In the genomic region with DNA sequence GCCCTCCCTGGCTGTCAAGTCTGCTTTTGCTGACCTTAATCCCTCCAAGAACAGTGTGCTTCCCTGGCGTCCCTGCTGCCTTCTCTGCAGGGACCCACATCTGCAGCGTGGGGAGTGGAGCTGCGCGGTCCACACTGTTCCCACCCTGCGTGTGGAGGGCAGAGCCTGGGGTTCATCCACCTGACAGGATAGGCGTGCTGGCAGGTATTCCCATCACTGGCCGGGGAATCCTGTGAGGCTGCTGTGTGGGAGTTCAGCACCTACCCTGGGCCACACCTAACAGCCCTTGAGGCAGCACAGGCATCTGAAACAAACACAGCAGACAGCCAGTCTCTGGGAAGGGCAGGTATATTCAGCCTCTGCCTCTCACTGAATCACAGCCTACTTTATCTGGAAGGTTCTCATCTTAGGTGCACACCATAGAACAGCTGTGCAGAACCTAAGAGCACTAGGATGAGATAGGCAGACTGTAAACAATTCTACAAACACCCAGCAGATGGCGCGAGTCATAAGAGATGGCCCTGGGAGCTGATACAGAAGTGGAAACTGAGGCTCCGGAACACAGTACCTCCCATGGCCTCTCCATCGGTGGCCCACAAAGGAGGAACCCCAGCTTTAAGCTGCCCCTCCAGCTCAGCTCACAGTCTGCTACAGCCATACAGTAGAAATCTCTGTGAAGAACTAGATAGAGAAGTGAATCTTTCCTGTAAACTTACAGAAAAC, we compare ENCODE assay signal across 9 mouse cellular contexts. TPM values are rescaled to one million over a fixed set of nuclear protein-coding genes. Genes with fewer than 3 reads are reported as not detected.
A peak's percentile ranks its signal among the peaks of the same experiment; 100 is the strongest.
DNase-seq lines count a peak whose midpoint lies in the region; ATAC-seq and TF ChIP-seq lines count a peak whose summit lies in the region.
"Had no signal": no experiment of that assay in that cellular context is flagged by ENCODE, and none has a peak within 500 bp of the region (broad histone marks: within the 10 kb centered on the region; RNA-seq: fewer than 3 reads in every experiment).

No protein-coding gene starts in this region.

- TF ChIP-seq CTCF in lung, adult 2 months (IDR thresholded peaks at IDR 0.05; ENCODE audit: insufficient read depth, low read length): 0 out of 2 replicates have a peak, but pooled peaks have one; percentile 22
- TF ChIP-seq CTCF in brain, embryonic 14.5 days (IDR thresholded peaks at IDR 0.05; ENCODE audit: borderline replicate concordance, extremely low read depth, insufficient read depth, insufficient read length): peak; percentile 56; the same call in 1 of the 2 replicates
- TF ChIP-seq CTCF in hindbrain, postnatal 0 days (IDR thresholded peaks at IDR 0.05; ENCODE audit: low read depth): peak; percentile 64

- H3K4me3 ChIP-seq in lung, adult 2 months (replicated peaks; ENCODE audit: extremely low read depth, low read depth, low read length): no peak overlapping the region
- H3K4me3 ChIP-seq in hindbrain, postnatal 0 days (ENCODE audit: low read length): no peak overlapping the region
- H3K4me3 ChIP-seq in neural tube, embryonic 13.5 days: no peak overlapping the region
- H3K4me3 ChIP-seq: liver, embryonic 13.5 days had no signal

- 65% methylated on average over 11 of the region's 11 CpGs for WGBS in lung, adult 2 months
- WGBS in hindbrain, postnatal 0 days: 65% methylated on average over 11 of the region's 11 CpGs
- WGBS in neural tube, embryonic 13.5 days: 68% methylated on average over 11 of the region's 11 CpGs

- H3K36me3 ChIP-seq in hindbrain, postnatal 0 days (ENCODE audit: insufficient read depth, low read length): no peaks in the 10 kb centered on the region
- peaks cover 5% of the 10 kb centered on the region; the same call in 1 of the 2 replicates for H3K36me3 ChIP-seq in neural tube, embryonic 13.5 days
- H3K36me3 ChIP-seq: liver, embryonic 13.5 days had no signal

- H3K9ac ChIP-seq in hindbrain, postnatal 0 days (replicated peaks; ENCODE audit: low read length): no peak overlapping the region
- 0 out of 2 replicates have a peak overlapping the region, but pooled peaks have one; percentile 18 for H3K9ac ChIP-seq in neural tube, embryonic 13.5 days
- H3K9ac ChIP-seq: liver, embryonic 13.5 days had no signal

- H3K9me3 ChIP-seq in hindbrain, postnatal 0 days (ENCODE audit: low read length): no peaks in the 10 kb centered on the region
- no peaks in the 10 kb centered on the region for H3K9me3 ChIP-seq in neural tube, embryonic 13.5 days
- H3K9me3 ChIP-seq: liver, embryonic 13.5 days had no signal

- no peak for TF ChIP-seq POLR2A in lung, adult 2 months (IDR thresholded peaks at IDR 0.05; ENCODE audit: borderline replicate concordance, extremely low read depth, low read depth, low read length)
- TF ChIP-seq POLR2A in brain, embryonic 14.5 days (IDR thresholded peaks at IDR 0.05; ENCODE audit: borderline replicate concordance, extremely low read depth, insufficient read depth, insufficient read length, poor library complexity, severe bottlenecking): no peak

- H3K4me2 ChIP-seq in hindbrain, postnatal 0 days (ENCODE audit: low read depth, low read length): no peak overlapping the region
- no peak overlapping the region for H3K4me2 ChIP-seq in neural tube, embryonic 13.5 days
- H3K4me2 ChIP-seq: liver, embryonic 13.5 days had no signal

- peak; percentile 51 to 52 for DNase-seq in cerebellum, postnatal 14 days
- peak; percentile 40 for DNase-seq in lung, adult 2 months
- DNase-seq in lung, adult 18-20 months: no peak
- DNase-seq in brain, embryonic 14.5 days (ENCODE audit: low read depth): peak; percentile 51
- DNase-seq in hindbrain, postnatal 0 days (ENCODE audit: low spot score): peak; percentile 63
- DNase-seq: liver, embryonic 13.5 days had no signal

- ATAC-seq in cerebellum, adult (ENCODE audit: insufficient number of reproducible peaks, low FRiP score, low TSS enrichment): no peak
- no peak for ATAC-seq in hindbrain, postnatal 0 days
- no peak for ATAC-seq in neural tube, embryonic 13.5 days (ENCODE audit: low read depth)
- ATAC-seq in megakaryocyte-erythroid progenitor cell, adult 5-6 weeks (replicated peaks; ENCODE audit: low FRiP score, low TSS enrichment, poor library complexity, severe bottlenecking): no peak

- peaks cover 16% of the 10 kb centered on the region for H3K4me1 ChIP-seq in lung, adult 2 months (ENCODE audit: control insufficient read depth, insufficient read depth, low read length)
- peaks cover 15% of the 10 kb centered on the region for H3K4me1 ChIP-seq in hindbrain, postnatal 0 days (ENCODE audit: insufficient read depth, low read length)
- H3K4me1 ChIP-seq in neural tube, embryonic 13.5 days (replicated peaks): peaks cover 70% of the 10 kb centered on the region

- H3K27ac ChIP-seq in hindbrain, postnatal 0 days: no peak overlapping the region
- H3K27ac ChIP-seq in neural tube, embryonic 13.5 days (replicated peaks): no peak overlapping the region
- H3K27ac ChIP-seq: liver, embryonic 13.5 days had no signal

- H3K27me3 ChIP-seq in hindbrain, postnatal 0 days (ENCODE audit: insufficient read depth, low read length): no peaks in the 10 kb centered on the region
- H3K27me3 ChIP-seq in neural tube, embryonic 13.5 days: no peaks in the 10 kb centered on the region
- H3K27me3 ChIP-seq: liver, embryonic 13.5 days had no signal

RNA-seq across cellular contexts. Expression of gene Angptl2, which starts 3.2 kb away (rescaled TPM):
- 76.0 and 98.5 TPM in 2 replicates for polyA plus RNA-seq in lung, adult 2 months (2012; rRNA removed)
- polyA plus RNA-seq in brain, embryonic 14.5 days (2012; rRNA removed): 12.4 and 17.2 TPM in 2 replicates
- 16.3 and 22.0 TPM in 2 replicates for total RNA-seq in hindbrain, postnatal 0 days (2014; rRNA removed)
- 9.3 and 11.5 TPM in 2 replicates for polyA plus RNA-seq in hindbrain, postnatal 0 days (2015; fragmentation: Nextera tagmentation; extraction: Ambion mirVana)
- 18.2 and 18.9 TPM in 2 replicates for polyA plus RNA-seq in neural tube, embryonic 13.5 days (2015; fragmentation: Nextera tagmentation; extraction: Ambion mirVana)
- total RNA-seq in megakaryocyte-erythroid progenitor cell, adult 5-6 weeks (2014; fragmentation: Nextera tagmentation): not detected in 2 replicates
- total RNA-seq in megakaryocyte-erythroid progenitor cell, adult 5-6 weeks (2017): 0.72 and 0.89 TPM in 2 replicates

Comparison
In these comparisons a context has a peak if more than half of its experiments do, and no peak if none do; other contexts are left out.
1. DNase-seq: peak in cerebellum, postnatal 14 days (2 of 2), lung, adult 2 months (single experiment), brain, embryonic 14.5 days (single experiment) and hindbrain, postnatal 0 days (single experiment); none in lung, adult 18-20 months (0 of 2).
2. Peak in every context shown above with its lines, with median percentiles within 50 percentile points of each other: CTCF ChIP-seq.